Mouse (Mus musculus): ENCODE data around the gene Npat. TPM values are rescaled to one million over a fixed set of nuclear protein-coding genes. Genes with fewer than 3 reads are reported as not detected.

The Npat gene
- polyA plus RNA-seq, 1 experiment from 2014 or later = 16.7 TPM

DNA sequence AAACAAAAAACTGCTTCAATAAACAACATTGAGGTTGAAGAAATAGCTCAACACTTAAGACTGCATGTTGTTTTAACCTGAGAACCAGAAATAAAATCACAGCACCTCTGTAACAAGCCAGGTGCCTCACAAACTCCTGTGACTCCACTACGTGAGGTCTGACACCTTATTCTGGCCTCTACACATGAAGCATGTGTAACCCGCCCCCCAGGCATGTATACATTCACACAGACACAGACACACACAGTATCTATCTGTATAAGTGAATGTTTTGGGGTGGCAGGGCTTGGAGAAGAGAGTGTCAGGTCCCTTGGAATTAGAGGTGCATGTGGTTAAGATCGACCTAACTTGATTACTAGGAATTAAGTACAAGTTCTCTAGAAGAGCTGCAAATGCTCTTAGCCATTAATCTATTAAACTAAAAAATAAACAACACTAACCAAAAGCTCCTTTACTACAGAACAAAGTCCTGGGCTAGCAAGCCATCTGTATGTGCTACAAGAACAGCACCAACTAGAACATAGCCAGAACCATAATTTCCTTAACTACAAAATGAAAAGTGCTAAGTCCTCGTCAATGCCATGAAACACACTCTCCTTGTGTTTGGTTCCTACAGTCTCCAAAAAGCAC, 60.2 kb downstream of the Npat start:
- ATAC-seq (ENCODE audit: low FRiP score, low read depth) = no peak

DNA sequence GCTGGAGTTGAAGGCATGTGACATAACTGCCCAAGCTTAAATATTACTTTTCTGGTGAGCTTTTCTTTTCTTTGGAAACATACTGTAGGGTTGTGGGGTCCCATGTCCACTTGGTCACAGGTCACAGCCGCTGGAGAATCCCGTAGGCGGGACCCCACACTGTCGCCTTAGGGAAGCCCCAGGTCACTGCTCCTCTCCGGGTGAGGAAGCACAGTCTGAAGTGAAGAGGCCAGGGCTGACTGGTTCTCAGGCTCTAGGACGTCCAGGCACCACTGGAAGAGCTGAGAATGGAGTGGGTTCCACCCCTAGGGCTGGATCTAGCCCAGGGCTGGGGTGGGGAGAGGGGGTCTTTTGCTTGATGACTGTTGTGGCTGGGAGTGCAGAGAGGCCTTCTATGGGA, 61.8 kb downstream of the Npat start:
- ATAC-seq (ENCODE audit: low FRiP score, low read depth) = no peak
- WGBS = 78% methylated on average over 6 of the region's 6 CpGs
- no peak overlapping the region for H3K9ac ChIP-seq

More for the DNA sequence above, 60.2 kb downstream of the Npat start:
- Histone ChIP-seq H3K4me3 (no peak overlapping the region), H3K9ac (no peak overlapping the region), H3K27ac (no peak overlapping the region), H3K4me1 (no peaks in the 10 kb centered on the region), H3K27me3 (replicated peaks) (no peaks in the 10 kb centered on the region), H3K4me2 (replicated peaks) (no peak overlapping the region), H3K9me3 (no peaks in the 10 kb centered on the region), H3K36me3 (peaks cover 7% of the 10 kb centered on the region; the same call in 1 of the 2 replicates)
- WGBS = 90% methylated on average over 4 of the region's 4 CpGs

DNA sequence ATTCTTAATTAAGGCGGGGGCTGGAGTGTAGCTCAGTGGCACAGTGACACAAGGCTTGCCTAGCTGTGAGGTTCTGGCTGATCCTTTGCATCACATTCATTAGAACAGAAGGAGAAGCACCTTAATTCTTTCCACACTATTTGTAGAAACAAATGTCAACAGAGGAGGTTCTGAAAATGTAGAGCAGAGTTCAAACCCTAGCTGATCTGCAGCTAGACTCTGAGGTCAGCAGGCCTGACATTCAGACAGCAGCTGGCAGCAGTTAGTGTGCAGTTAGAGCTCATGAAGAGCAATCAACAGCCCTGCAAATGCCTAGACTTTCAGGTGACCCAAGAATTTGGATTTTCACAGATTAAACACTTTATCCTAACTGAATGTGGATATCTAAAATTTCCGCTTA, 64.7 kb downstream of the Npat start:
- Histone ChIP-seq H3K4me3 (no peak overlapping the region), H3K27me3 (replicated peaks) (no peaks in the 10 kb centered on the region), H3K27ac (no peak overlapping the region), H3K36me3 (no peaks in the 10 kb centered on the region), H3K9ac (no peak overlapping the region), H3K4me2 (replicated peaks) (no peak overlapping the region), H3K9me3 (no peaks in the 10 kb centered on the region), H3K4me1 (no peaks in the 10 kb centered on the region)
- ATAC-seq (ENCODE audit: low FRiP score, low read depth) = no peak
- 91% methylated on average over 2 of the region's 2 CpGs for WGBS

More for the DNA sequence above, 61.8 kb downstream of the Npat start:
- Histone ChIP-seq H3K27me3 (replicated peaks) (no peaks in the 10 kb centered on the region), H3K4me3 (no peak overlapping the region), H3K36me3 (peaks cover 4% of the 10 kb centered on the region; the same call in 1 of the 2 replicates), H3K9me3 (no peaks in the 10 kb centered on the region), H3K4me2 (replicated peaks) (no peak overlapping the region), H3K4me1 (no peaks in the 10 kb centered on the region), H3K27ac (no peak overlapping the region)

DNA sequence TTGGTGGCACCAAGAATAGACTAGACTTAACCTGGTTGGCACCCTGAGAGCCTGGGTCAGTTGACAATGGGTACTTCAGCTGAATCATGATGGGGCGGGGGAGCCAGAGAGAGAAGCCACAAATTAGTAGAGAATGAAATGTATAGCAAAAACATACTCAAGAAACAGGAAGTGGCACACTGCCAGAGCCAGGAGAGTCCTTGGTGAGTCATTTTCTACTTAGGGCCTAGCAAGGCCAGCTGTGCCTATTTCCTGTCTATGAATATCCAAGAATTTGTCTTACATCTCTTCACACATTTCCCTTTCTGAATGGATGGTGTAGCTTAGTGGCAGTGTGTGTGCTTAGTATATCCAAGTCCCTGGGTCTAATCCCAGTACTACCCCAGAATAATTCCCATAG, 66.5 kb downstream of the Npat start:
- ATAC-seq (ENCODE audit: low FRiP score, low read depth) = no peak
- Histone ChIP-seq H3K36me3 (no peaks in the 10 kb centered on the region), H3K4me2 (replicated peaks) (no peak overlapping the region), H3K9me3 (no peaks in the 10 kb centered on the region), H3K9ac (no peak overlapping the region), H3K4me3 (no peak overlapping the region), H3K27me3 (replicated peaks) (no peaks in the 10 kb centered on the region), H3K4me1 (no peaks in the 10 kb centered on the region), H3K27ac (no peak overlapping the region)
- WGBS = 85% methylated on average over 1 of the region's 1 CpGs

DNA sequence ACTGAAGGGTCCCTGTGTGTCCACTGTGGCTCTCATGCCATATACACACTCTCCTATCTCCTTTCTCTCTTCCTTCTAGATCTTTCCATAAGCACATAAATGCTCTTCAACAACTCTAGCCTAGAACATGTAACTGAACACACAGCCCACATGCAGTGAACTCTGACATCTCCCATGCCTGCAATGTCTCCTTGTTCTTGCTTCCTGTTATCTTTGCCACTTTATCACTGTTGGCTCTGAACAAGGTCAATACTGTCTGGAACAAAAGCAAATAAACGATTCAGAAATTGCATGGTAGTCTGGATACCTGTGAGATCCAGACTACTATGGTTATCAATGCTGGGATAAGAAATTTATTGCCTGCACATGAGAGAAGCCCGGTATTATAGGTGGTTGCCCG, 67.0 kb downstream of the Npat start:
- no peak overlapping the region for H3K4me3 ChIP-seq
- H3K4me2 ChIP-seq (replicated peaks) = no peak overlapping the region
- WGBS = 94% methylated on average over 3 of the region's 3 CpGs
- ATAC-seq (ENCODE audit: low FRiP score, low read depth) = no peak
- H3K27me3 ChIP-seq (replicated peaks) = no peaks in the 10 kb centered on the region
- H3K9ac ChIP-seq = no peak overlapping the region
- no peaks in the 10 kb centered on the region for H3K9me3 ChIP-seq
- H3K27ac ChIP-seq = no peak overlapping the region
- no peaks in the 10 kb centered on the region for H3K4me1 ChIP-seq
- H3K36me3 ChIP-seq = no peaks in the 10 kb centered on the region

DNA sequence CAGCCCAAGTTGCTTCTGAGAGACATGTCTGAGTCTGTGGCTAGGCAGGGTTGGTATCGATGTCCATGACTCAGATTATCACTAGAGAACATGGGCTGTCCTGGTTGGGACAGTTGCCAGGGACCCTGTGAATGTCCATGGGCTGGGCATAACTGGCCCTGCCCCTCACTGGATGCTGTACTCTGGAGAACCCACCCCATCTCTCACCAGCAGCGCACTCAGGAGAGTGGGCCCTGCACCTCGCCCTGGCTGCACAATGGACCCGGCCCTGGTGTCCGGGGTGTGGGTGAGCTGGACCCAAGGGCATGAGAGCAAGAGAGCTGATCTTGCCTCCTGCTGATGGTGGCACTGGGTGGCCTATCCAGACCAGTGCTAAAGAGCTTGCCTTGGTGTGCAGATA, 68.1 kb downstream of the Npat start:
- no peak for ATAC-seq (ENCODE audit: low FRiP score, low read depth)
- Histone ChIP-seq H3K27ac (no peak overlapping the region), H3K4me1 (no peaks in the 10 kb centered on the region), H3K4me2 (replicated peaks) (no peak overlapping the region), H3K9me3 (no peaks in the 10 kb centered on the region), H3K36me3 (no peaks in the 10 kb centered on the region), H3K27me3 (replicated peaks) (no peaks in the 10 kb centered on the region), H3K4me3 (no peak overlapping the region), H3K9ac (no peak overlapping the region)
- 94% methylated on average over 5 of the region's 5 CpGs for whole genome bisulfite sequencing

DNA sequence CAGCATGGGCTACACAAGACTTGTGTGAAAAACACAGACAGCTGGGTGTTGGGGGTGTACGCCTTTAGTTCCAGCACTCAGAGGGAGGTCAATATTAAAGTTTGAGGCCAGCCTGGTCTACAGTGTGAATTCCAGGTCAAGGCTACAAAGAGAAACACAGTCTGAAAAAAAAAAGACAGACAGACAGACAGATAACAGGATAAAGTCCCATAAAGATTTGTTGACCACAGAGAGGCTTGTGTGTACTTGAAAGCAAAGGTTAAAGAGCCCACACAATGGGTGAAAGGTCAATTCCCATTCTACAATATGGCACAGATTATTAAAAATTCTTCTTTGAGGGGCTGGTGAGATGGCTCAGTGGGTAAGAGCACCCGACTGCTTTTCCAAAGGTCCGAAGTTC, 70.3 kb downstream of the Npat start:
- 94% methylated on average over 3 of the region's 3 CpGs for WGBS
- no peak overlapping the region for H3K4me3 ChIP-seq
- no peak for ATAC-seq (ENCODE audit: low FRiP score, low read depth)
- no peaks in the 10 kb centered on the region for H3K36me3 ChIP-seq
- no peak overlapping the region for H3K27ac ChIP-seq
- no peak overlapping the region for H3K9ac ChIP-seq
- H3K4me1 ChIP-seq = no peaks in the 10 kb centered on the region
- H3K4me2 ChIP-seq (replicated peaks) = no peak overlapping the region
- H3K27me3 ChIP-seq (replicated peaks) = no peaks in the 10 kb centered on the region
- no peaks in the 10 kb centered on the region for H3K9me3 ChIP-seq

DNA sequence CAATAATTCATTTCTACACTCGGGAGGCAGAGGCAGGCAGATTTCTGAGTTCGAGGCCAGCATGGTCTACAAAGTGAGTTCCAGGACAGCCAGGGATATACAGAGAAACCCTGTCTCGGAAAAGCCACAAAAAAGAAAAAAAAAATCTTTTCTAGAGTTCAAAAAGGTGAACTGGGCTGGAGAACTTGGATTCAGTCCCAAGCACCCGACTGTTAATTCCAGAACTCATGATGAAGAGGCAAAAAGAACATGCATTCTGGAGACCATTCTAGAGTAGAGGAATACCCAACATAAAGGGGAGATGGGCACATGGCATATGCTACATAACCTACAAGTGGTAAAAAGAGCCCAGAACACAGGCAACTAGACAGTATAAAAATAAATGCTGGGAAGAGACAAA, 71.0 kb downstream of the Npat start:
- ATAC-seq (ENCODE audit: low FRiP score, low read depth) = no peak
- H3K4me3 ChIP-seq = no peak overlapping the region
- no peaks in the 10 kb centered on the region for H3K27me3 ChIP-seq (replicated peaks)
- no peak overlapping the region for H3K9ac ChIP-seq
- no peaks in the 10 kb centered on the region for H3K9me3 ChIP-seq
- no peak overlapping the region for H3K4me2 ChIP-seq (replicated peaks)
- 91% methylated on average over 4 of the region's 4 CpGs for WGBS
- H3K36me3 ChIP-seq = no peaks in the 10 kb centered on the region
- H3K27ac ChIP-seq = no peak overlapping the region
- H3K4me1 ChIP-seq = no peaks in the 10 kb centered on the region

DNA sequence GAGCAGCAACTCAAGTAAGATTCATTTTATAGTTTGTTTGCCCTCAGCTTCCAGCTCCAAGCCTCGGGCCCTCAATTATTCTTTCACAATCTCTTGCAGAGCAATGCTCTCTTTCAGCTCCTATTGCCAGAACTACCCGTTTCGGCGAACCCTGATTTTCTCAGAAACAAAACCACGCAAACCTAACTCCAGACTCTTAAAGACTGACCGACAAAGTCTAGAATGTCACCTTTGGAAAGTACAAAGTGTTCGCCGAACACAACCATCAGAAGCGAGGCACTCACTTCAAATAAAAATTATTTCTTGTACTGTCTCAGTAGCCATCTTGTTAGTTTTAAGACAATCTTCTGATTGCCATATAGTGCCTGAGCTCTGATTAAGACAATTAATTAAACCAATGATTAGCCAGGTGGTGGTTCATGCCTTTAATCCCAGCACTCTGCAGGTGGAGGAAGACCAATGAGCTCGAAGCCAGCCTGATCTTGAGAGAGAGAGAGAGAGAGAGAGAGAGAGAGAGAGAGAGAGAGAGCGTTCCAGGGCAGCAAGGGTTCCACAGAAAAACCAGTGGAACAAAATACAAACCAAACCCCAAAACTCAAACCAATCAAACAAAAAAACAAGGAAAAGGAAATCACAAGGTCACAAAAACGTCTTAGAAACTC, 72.6 kb downstream of the Npat start:
- Histone ChIP-seq H3K4me1 (no peaks in the 10 kb centered on the region), H3K27ac (no peak overlapping the region), H3K9me3 (no peaks in the 10 kb centered on the region), H3K4me3 (peak overlapping the region; percentile 63), H3K4me2 (replicated peaks) (peak overlapping the region; percentile 86), H3K9ac (peak overlapping the region; percentile 75), H3K36me3 (no peaks in the 10 kb centered on the region), H3K27me3 (replicated peaks) (no peaks in the 10 kb centered on the region)
- ATAC-seq (ENCODE audit: low FRiP score, low read depth) = no peak
- WGBS = 79% methylated on average over 12 of the region's 12 CpGs

DNA sequence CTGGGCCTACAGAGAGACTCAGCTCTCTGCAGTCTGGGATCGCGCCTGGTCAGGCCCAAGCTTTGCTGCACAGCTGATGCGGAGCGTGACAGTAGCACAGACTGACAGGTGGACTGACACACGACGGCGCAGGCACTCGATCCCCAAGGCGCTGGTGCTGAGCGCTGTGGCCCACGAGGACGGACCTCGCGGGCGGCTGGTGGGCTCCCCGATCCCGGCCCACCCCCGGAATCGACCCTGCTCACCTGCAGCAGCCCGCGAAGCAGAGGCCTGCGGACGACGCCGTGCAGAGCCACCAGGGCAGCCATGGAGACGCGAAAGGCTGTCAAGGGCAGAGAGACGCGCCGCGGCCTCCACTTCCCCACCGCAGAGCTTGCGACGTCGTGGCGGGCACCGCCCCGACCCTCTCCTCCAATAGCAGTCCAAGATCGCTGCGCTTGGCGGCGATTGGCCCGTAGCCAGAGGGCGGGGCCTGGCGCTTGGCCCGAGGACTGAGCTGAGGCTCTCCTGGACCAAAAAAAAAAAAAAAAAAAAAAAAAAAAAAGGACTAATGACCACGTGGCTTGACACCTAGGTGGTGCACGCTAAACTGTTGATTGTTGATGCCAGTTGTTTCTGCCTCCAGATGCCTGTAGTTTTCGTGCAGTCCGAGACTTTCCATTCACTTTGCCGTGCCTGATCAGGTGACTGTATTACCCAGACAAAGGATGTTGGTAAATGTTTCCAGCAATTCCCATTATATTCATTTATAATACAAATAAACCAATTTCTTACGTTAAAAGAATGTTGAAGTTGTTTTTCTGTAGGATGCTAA, 73.3 kb downstream of the Npat start, which contains the start of gene Acat1:
Acat1 (minus strand) TSS at position 415 of the 814 bp plus-strand sequence.
- Histone ChIP-seq H3K36me3 (no peaks in the 10 kb centered on the region; the same call in 1 of the 2 replicates), H3K4me3 (peak within 1 kb of the TSS; percentile 63), H3K9ac (peak within 1 kb of the TSS; percentile 75), H3K27me3 (replicated peaks) (no peaks in the 10 kb centered on the region), H3K9me3 (no peaks in the 10 kb centered on the region), H3K4me2 (replicated peaks) (peak within 1 kb of the TSS; percentile 86), H3K4me1 (no peaks in the 10 kb centered on the region), H3K27ac (no peak within 1 kb of the TSS)
- WGBS = 5% methylated on average over 52 of the region's 52 CpGs
- ATAC-seq (ENCODE audit: low FRiP score, low read depth) = peak; percentile 99

DNA sequence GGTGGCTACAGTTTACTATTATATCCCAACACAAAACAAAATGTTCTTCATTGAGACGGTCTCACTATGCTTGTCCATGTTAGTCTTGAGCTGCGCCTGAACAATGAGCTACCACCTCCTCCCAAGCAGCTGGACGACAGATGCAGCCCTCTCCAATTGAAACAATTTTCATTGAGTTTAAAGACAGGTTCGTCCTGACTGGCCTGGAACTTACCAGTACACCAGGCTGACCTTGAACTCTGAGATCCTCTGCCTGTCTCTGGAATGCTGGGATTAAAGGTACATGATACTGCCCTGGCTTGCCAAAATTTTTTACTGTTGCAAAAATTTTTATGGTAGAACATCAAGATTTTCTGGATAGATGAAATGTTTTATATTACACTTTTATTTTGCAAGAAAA, 77.4 kb downstream of the Npat start:
- no peak overlapping the region for H3K27ac ChIP-seq
- WGBS = 87% methylated on average over 4 of the region's 4 CpGs
- no peaks in the 10 kb centered on the region for H3K27me3 ChIP-seq (replicated peaks)
- no peak overlapping the region for H3K4me3 ChIP-seq
- H3K36me3 ChIP-seq = peaks cover 25% of the 10 kb centered on the region
- H3K9me3 ChIP-seq = no peaks in the 10 kb centered on the region
- H3K9ac ChIP-seq = no peak overlapping the region
- H3K4me1 ChIP-seq = no peaks in the 10 kb centered on the region
- no peak overlapping the region for H3K4me2 ChIP-seq (replicated peaks)
- no peak for ATAC-seq (ENCODE audit: low FRiP score, low read depth)

DNA sequence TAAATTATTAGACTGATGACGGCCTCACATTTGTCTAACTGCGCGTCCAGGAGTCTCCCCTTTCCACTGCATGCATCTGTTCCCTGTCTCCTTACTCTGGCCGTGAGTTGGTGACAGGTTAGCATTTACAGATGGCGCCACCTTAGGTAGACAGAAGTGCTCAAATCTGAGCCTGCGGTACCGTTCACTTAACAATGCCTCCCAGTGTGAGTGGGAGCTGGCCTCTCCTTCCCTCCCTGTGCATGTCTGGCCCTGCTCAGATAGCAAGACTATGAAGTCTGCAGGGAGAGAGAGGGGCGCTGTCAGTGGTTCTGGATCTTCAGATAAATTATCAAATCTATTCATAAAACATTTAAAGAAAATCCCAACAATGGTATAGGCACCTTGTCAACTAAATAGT, 78.4 kb downstream of the Npat start:
- H3K4me2 ChIP-seq (replicated peaks) = no peak overlapping the region
- no peak overlapping the region for H3K4me3 ChIP-seq
- ATAC-seq (ENCODE audit: low FRiP score, low read depth) = no peak
- no peaks in the 10 kb centered on the region for H3K9me3 ChIP-seq
- H3K4me1 ChIP-seq = no peaks in the 10 kb centered on the region
- H3K9ac ChIP-seq = no peak overlapping the region
- no peaks in the 10 kb centered on the region for H3K27me3 ChIP-seq (replicated peaks)
- 86% methylated on average over 8 of the region's 8 CpGs for WGBS
- no peak overlapping the region for H3K27ac ChIP-seq
- H3K36me3 ChIP-seq = peaks cover 32% of the 10 kb centered on the region

All from neural tube, embryonic 12.5 days (tissue).